Mouse (Mus musculus) brown adipose tissue, adult 24 weeks (tissue): ENCODE measurements at regions not wholly inside any gene's neighbourhood (a gene's known extent, or its start where the extent isn't known, plus 50 kb on each side); places are given as distances from the start of the nearest gene placed in this dataset.

ENCODE experiments used
- H3K27ac ChIP-seq: fragments of 200-500 bp; replicated peaks from 2 replicates; pipeline ENCODE4 v1.5.1; 2012; ENCODE audit warnings: low read depth, mild to moderate bottlenecking, low read length
- H3K4me1 ChIP-seq: fragments of 200-500 bp; 2 replicates; pipeline ENCODE4 v1.6.1; 2012; ENCODE audit warnings: low read length, mixed read lengths; ENCODE audit not compliant: control insufficient read depth, insufficient read depth, insufficient read length
- H3K4me3 ChIP-seq: fragments of 200-500 bp; 2 replicates; pipeline ENCODE4 v1.5.1; 2012; ENCODE audit warnings: low read depth, mild to moderate bottlenecking, low read length, moderate library complexity; ENCODE audit not compliant: insufficient read depth

DNA sequence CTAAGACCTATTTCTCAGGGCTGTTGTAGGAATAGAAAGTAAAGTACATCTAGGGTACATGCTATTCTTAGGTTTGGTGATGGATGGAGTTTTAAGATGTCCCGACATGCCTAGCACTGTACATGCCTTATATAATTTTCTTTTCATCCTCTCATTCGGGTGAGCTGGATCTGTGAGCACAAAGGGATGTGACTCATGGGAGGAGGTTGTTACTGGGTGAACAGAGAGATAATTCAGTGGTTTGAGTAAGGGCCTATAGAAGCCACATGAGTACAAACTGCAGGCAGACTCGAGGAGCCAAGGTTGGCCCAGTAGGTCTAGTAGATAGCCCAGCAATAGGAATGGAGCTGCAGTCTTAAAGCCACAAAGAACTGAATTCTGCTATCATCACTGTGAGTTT lies 76.5 kb upstream of the Tnfaip3 start:
- no peak overlapping the region for H3K4me3 ChIP-seq
- H3K4me1 ChIP-seq = no peaks in the 10 kb centered on the region
- H3K27ac ChIP-seq = no peak overlapping the region

GRCm38 (mm10) chr10:19091110-19091509 lies 75.7 kb upstream of the Tnfaip3 start:
- no peak overlapping the region for H3K27ac ChIP-seq
- H3K4me3 ChIP-seq = no peak overlapping the region
- H3K4me1 ChIP-seq = no peaks in the 10 kb centered on the region

DNA sequence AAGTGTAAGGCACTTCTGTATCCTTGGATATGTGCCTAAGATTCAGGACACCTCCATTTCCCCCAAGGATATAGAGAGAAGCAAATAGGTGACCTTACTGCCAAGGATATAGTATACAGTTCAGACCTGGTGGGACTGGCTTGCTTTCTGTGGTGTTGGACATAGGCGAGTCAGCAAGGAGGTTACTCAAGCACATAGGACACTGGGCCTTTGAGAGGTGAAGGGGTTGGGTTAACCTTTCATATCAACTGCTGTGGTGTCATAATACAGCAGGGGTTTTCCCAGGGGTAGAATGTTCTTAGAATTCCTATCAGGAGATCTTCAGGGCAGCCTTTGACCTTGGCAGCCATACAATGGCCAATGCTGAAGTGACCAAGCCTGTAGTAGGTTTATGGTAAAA lies 71.5 kb upstream of the Tnfaip3 start:
- Histone ChIP-seq H3K4me1 (no peaks in the 10 kb centered on the region), H3K27ac (no peak overlapping the region), H3K4me3 (no peak overlapping the region)

DNA sequence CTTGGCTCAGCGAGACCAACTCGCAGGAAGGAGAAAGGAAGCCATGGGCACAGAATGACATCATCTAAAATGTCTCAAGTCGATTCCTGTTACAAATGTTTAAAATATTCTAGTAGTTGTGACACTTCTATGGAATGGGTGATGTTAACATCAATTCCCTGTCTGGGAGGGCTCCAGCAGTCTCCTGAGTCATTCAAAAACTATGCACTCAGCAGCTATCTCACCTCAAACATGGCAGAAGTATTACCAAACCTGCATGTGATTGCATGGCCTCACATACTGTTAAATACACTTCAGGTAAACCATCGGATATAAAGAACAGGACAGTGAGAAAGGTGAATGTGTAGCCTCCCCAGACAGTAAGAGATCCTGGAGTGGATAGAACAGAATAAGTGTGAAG lies 66.7 kb upstream of the Tnfaip3 start:
- no peaks in the 10 kb centered on the region for H3K4me1 ChIP-seq

GRCm38 (mm10) chr10:19078047-19078446 lies 62.6 kb upstream of the Tnfaip3 start:
- Histone ChIP-seq H3K4me1 (no peaks in the 10 kb centered on the region), H3K27ac (no peak overlapping the region), H3K4me3 (no peak overlapping the region)

More for the DNA sequence above, 66.7 kb upstream of the Tnfaip3 start:
- Histone ChIP-seq H3K27ac (no peak overlapping the region), H3K4me3 (no peak overlapping the region)

- no peaks in the 10 kb centered on the region for H3K4me1 ChIP-seq
- H3K27ac ChIP-seq = no peak overlapping the region
- no peak overlapping the region for H3K4me3 ChIP-seq
Measured at GRCm38 (mm10) chr10:19068377-19068776, 52.9 kb upstream of the Tnfaip3 start.

DNA sequence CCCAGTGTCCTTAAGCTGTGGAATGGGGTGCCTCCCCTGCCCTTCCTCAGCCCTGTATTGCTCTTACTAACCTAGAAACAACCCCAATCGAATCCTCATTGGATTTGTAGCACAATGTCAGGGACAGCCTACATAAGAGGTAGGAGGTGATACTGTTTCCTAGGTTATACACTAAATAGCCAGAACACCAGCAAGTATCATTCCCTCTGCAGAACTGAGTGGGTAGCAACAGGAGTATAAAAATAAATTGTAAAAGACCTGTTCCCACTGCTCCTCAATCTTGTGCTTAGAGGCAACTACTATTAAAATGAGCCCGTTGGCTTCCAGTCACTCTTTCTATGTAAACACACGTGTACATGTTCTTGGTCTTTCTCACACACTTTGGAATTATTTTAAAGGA lies 52.2 kb upstream of the Tnfaip3 start:
- Histone ChIP-seq H3K4me3 (no peak overlapping the region), H3K27ac (no peak overlapping the region), H3K4me1 (no peaks in the 10 kb centered on the region)

DNA sequence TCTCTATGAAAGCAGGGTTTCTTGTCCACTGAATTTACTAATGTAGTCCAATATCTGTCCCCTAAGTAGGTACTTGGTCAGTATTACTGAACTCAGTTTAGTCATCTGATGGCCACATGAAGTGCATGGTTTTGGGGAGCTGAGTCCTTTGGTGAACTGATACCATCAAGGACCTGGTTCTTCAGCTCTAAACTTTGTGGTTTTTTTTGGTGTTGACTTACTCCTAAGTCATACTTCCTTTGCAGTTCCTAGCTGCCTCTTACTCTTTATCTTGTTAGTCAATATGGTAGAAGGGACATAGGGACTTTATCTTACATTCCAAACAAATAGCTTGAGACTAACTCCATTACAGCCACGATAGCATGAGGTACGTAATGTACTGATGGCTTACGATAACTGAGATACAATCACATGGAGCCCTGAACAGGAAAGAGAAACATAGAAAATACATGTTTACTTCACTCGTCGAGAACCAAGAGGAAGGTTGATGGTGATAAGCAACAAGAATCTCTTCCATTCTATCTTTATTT lies 51.4 kb upstream of the Tnfaip3 start:
- Histone ChIP-seq H3K4me1 (peaks cover 3% of the 10 kb centered on the region; the same call in 1 of the 2 replicates), H3K4me3 (no peak overlapping the region), H3K27ac (no peak overlapping the region)
